Mouse (Mus musculus) cerebellum, postnatal 36 days (tissue): ENCODE measurements around the gene Unc13b.
A peak's percentile ranks its signal among the peaks of the same experiment; 100 is the strongest.
"Not testable (repeated sequence)": the region's sequence is repeated elsewhere in the genome, so short reads cannot be mapped to it uniquely, and the experiment has no call there.

Experiments used
- DNase-seq, 2 experiments: peaks; one replicate each; pipeline ENCODE4 v3.0.0; 2021 to 2022; ENCODE audit warnings: mixed read lengths in 2 of 2

The Unc13b gene

DNA sequence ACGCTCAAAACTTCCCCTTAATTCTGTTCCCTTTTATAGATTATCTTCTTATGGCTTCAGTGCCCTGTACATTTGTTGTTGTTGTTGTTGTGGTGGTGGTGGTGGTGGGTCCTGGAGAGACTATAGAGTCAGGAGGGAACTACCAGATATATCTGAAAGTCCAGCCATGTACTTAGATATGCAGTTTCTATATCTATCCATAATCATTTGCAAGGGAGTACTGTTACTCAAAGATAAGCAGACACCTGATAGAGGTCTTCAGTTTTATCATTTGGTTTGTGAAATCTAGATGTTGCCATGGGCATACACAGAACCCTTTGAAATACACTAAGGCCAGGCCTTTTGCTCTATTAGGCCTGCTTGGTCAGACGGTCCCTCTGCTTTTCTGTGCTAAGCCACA is 55.8 kb downstream of the Unc13b start:
- DNase-seq: no peak

DNA sequence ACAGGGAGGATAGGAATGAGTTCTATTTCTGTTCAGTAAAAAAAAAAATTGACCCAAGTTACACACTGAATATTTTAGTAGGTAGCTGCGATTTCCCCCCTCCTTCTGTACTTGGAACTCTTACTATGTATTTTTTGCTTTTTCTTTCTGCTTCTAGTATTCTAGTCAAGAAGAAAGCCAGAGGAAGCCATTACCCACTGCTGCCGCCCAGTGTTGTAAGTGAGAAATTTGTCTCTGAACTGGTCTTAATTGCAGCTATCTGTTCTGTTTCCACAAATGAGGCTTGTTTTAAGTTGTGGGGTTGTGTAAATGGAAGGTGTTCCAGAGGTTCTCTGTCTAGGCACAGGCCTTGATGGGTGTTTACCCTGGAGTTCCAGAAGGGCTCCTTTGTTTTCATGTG is 56.2 kb downstream of the Unc13b start:
- peak; percentile 43 to 54 for DNase-seq

DNA sequence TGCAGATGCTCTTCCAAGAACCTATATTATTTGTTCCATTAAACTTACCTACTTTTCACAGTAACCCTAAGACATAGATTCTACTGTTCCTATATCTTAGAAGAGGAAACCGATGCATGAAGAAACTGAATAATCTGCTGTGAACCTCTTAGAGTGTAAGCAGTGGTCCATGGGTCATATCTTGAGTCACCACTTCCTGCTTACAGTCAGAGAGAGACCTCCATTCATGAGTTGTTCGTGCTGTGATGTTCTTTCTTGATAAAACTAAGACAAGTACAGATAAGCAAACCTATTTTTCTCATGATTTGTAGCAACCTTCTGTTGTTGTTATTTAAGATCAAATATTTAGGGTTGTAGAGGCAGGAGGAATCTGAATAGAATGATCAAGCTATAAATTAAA is 57.5 kb downstream of the Unc13b start:
- no peak for DNase-seq

DNA sequence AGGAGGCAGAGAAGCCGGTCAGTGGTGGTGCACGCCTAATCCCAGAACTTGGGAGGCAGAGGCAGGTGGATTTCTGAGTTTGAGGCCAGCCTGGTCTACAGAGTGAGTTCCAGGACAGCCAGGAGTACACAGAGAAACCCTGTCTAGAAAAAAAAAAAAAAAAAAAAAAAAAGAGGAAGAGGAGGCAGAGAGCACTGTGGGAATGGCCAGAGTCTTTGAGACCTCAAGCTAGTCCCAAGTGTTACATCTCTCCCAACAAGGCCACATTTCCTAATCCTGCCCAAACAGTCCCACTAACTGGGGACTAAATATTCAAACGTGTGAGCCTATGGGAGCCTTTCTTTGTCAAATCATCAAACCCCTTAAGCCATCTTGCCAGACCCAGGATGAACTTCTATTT is 71.0 kb downstream of the Unc13b start:
- DNase-seq: no peak

DNA sequence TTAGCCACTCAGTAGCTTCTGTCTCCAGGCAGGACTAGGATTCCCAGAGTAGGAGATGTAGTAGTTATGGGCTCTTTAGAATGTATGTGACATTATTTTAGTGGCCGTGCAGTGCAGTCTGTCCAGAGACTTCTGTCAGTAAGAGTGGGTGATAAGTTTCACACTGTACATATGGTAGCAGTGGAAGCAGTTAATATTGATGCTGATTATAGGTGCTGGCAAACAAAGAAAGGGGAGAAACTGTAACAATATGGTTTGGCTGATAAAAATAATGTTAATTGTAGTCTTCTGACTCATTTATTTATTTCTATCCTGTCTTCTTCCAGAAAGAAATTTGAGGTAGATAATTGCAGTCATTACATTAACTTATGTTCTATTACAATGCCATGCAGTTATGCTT is 83.9 kb downstream of the Unc13b start:
- no peak for DNase-seq

DNA sequence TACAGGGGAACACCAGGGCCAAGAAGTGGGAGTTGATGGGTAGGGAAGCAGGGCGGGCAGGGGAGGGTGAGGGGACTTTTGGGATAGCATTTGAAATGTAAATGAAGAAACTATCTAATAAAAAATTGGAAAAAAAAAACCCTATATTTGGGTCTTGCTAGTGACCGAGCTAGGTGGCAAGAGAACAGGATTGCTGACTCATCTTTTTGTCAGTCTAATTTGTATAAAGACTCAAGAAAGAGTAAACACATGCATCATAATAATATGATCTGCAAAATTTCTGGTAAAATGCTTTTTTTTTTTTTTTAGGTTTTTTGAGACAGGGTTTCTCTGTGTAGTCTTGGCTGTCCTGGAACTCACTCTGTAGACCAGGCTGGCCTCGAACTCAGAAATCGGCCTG is 93.7 kb downstream of the Unc13b start:
- DNase-seq: not testable (repeated sequence)

DNA sequence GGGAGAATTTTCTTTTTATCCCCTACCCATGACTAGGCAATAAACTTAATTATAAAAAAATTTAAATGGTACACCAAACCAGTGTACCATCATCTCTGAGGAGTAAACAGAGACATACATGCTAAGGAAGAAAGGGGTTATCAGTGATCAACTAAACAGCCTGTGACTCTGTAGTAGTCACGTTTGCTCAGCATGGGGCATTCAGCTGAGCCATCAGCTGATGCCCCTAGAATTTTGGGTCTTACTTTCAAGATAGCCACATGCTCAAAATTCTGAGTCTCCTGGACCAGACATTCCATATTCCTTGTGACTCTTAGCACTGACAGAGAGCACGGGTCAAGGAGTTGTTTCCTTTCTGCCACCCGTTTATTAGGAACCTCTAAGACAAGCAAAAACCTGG is 101.3 kb downstream of the Unc13b start:
- DNase-seq: no peak

DNA sequence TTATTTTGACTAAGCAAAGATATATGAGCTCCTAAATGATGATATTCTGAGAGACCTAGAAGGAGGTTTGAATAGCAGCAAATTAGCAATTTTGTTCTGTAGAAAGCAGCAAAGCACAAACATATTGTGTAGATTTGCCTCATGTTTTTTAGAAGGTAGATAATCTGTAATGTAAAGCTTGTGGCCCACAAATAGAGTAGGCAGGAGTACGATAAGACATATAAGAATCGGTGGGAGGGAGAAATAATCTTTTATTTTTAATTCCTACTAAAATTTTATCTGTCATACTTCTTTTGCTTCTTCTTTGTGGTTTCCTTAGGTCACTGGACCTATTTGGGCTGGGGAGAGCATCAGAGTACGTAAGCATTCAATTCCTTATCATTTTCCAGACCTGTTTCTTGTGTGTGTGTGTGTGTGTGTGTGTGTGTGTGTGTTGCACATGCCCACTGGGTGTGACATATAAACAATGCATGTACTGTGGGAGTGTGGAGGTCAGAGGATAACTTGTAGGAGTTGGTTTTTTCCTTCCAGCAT is 102.4 kb downstream of the Unc13b start:
- no peak for DNase-seq

DNA sequence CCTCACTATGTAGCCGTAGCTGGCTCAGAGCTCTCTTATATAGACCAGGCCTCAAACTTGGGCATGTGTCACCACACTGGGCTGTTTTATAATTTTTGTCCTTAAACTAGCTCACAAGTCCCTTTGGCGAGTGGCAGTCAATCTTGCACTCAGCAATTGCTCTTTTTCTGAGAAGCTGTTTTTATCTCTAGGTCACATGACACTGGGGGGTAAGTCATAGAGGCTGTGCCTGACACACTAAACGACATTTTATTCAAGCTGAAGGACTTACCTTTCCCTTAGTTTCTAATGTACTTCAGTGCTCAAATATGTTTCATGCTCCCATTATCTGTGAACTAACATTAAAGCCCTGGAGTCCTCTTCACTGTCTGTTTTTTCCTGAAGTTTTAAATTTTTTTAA is 104.5 kb downstream of the Unc13b start:
- DNase-seq: no peak

DNA sequence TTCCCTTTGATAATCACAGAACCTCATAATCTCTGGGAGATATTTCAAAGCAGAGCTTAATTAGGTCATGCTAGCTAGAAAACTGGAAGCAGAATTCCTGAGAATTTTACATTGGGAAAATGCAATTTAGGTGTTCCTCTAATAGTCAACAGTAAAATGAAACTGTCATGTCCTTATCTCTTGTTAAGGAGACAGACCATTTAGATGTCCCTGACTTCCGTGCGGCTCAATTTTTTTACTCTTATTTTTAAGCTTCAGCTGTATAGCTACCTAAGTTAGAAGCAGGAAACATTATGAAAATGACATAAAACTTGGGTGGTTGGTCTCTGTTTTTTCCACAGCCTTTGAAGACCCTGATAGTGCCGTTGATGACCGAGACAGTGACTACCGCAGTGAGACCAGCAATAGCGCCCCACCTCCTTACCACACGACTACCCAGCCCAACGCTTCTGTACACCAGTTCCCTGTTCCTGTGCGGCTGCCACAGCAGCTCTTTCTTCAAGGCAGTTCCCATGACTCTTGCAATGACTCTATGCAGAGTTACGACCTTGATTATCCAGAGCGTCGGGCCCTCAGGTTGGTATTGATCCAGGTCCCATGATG is 106.8 kb downstream of the Unc13b start:
- DNase-seq: no peak

DNA sequence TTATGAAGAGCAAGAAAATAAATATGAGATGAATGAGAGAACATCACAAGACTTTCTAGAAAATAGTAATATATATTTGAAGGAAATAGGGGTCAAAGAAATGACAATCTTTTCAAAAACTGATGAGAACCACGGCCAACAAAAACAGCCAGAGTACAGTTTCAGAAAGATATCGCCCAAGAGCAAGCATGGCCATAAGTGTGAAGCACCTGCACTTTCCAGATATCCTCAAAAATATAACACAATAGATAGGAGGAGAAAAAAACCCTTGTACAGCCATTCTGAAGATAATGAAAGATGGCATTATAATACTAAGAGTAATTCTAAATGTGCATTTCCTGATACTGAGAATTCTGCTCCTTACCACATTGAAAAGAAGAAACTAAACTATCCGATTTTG is 111.3 kb downstream of the Unc13b start:
- DNase-seq: no peak

DNA sequence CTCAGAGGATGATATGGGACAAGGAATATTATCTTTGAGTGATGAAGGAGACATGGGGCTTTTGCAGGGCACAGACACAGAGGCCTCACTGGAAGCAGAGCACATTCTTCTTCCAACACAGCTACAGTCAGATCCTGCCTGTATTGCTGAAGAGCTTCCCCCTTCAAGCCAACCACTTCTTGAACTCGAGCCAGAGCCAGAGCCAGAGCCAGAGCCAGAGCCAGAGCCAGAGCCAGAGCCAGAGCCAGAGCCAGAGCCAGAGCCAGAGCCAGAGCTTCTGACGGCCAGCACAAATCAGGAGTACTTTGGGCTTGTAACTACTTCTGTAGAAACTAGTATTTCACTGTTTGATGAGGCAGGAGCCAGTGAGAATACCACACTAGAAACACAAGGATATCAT is 118.4 kb downstream of the Unc13b start:
- peak; percentile 3 to 9 for DNase-seq

DNA sequence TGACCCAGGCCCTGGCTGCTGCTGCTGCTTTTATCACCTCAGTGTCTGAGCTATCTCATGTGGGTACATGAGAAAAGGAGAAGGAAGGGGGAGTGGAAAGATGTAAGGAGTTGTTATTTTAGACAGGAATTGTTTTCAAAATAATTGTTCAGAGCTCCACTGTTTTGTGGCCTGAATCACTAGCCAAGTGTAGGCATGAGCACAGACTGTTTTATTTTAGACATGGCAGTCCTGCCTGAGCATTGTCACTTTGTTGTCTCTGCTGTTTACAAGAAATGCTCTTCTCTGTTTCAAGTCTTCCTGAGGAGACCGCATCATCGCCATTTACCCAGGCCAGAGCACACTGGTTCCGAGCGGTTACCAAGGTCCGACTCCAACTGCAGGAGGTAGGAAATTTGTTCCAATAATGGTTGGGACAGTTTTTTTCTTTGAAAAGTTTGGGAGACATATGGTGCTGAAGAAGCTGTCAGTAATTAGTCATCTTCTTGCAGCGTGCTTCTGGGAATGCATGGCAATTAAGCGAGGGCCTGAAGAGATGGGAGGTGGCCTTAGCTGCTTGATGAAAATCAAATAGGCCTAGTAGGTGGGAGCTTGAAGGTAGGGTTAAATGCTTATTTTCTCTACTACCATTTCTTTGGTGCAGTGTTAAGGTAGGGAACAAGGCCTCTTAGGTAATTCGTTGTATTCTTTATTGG is 123.9 kb downstream of the Unc13b start:
- no peak for DNase-seq

DNA sequence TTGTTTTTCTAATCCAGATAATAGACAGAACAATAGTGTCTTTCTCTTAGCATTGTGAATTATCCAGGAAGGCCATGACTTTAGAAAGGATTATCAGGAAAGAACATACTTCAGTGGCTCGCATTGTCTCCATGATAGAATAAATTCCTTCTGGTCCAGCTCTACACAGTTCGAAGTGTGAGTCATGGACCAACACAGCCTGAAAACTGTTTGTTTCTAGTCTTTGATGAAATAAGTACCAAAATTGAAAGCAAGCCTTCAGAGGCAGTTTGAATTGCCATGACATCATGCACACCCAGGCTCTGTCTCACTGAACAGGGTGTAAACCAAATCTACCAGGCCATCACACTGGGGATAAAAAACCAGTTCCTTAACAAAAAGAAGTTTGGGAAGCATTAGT is 128.7 kb downstream of the Unc13b start:
- DNase-seq: no peak

DNA sequence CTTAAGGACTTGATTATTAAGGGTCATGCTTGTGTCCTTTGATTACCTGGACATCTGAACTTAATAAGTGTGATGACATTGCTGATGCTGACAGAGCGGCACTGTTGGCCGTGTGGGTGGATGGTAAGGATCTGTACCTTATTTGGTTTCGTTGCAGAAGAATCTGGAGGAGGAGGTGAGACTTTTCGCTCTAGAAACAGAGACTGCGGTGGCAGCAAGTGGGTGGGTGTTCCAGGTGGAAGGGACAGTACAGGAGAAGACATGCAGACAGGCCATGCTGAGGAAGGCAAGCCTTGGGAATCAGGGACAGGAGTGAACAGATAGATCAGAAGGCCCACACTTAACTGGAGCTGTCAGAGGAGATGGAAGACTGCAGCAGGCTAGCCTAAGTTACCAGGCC is 130.6 kb downstream of the Unc13b start:
- no peak for DNase-seq

DNA sequence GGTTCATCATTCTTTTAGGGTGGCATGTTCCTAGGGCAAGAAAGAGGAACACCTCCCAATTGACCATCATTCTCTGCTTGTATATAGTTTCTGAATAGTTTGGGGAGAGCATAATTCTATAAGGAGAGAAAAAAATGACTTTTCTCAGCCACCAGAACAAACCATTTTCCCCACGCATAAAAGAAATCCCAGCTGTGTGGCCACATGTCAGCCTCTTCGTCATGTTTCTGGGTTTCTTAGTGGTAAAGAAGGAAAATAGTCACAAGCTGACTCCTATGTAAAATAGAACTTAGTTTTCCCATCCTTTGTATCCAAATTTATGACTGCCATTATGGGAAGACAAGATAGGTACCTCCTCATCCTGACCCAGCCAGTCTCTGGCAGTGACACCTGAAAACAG is 146.2 kb downstream of the Unc13b start:
- DNase-seq: no peak

DNA sequence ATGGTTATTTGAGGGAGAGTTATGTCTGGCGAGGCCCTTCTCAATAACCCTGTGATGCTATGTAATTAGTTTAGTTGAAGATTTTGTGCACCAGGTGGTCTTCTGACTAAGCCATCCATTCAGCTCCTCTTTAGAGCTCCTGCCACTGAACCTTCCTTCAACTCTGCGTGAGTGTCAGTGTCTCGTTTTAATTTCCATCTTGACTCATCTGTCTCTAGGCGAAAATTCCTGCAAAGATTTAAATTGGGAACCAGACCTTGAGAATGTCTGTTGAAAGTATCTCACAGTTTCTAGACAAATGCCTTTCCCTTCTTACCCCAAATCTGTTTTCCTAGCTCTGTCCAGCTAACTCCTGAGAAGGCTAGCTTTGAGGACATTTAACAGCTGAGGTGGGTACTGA is 146.8 kb downstream of the Unc13b start:
- no peak for DNase-seq

DNA sequence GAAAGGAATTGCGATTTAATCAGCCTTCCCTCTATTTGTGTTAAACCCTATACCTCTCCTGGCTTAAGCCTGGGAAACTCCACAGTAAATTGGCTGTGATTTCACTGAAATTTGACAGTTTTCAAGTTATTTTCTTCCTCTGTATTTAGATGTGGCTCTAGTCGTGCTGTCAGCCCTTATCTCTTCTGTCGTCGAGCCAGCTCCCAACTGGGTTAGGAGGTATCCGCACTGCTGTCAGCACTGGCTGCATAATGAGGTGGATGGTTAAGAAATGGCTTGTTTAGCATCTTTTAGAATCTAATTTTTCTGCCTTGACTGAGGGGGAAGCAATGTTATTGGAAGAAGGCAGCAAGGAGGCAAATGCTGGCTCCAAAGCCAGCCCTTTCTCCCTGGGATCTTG is 148.2 kb downstream of the Unc13b start:
- DNase-seq: no peak

DNA sequence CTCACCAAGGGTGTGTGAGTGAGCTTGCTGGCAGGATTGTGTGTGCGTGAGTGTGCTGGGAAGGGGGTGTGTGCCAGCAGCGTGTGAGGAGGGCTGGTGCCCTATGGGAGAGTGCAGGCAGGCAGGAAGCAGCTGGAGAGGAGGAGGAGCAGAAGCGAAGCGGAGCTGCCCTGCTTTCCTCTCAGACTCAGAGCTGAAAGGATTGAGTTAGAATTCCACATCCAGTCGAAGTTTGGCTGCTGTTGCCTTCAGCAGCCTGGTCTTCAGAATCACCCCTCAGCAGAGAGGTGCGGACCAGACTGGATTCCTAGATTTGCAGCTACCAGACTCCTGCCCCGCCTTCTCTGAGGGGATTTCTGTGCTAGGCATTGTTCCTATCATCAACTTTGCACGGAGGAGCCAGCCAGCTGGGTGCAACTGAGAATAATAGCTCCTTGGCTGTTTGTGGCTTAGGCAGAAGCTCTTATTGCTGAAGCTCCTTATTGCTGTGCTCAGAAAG is 150.4 kb downstream of the Unc13b start:
- no peak for DNase-seq

DNA sequence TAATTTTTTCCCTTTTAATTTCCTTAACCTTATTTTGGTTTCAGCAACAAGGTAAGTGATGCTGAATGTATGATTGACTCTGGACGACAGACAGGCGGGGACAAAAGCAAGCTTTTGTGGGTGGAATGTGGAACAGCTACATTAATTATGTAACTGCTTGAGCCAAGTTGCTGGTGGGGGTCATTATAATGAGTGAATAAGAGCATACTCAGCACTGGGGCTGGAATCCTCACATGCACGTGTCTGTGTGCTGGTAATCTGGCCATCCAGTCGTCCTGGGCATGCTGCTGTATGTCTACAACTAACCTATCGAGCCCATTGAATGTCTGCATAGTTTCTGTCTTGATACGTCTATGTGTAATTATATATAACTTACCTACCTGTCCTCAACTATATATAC is 150.9 kb downstream of the Unc13b start:
- no peak for DNase-seq

DNA sequence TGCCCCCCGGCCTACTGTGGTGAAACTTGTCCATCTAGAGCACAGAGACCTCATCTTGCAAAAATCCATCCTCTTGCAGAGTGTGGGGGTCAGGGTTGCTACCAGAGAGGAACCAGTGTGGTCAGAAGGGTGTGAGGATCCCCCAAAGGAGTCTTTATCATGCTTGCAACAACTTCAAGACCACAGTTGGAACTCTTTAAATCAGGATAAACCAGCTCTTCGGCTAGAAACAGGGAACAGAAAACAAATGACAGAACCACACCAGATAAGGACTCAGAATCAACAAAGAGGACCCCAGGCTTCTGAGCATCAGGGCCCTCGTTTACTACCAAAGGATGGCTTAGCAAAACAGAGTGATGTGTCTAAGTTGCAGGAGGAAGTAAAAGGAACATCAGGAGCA is 157.7 kb downstream of the Unc13b start:
- DNase-seq: no peak

DNA sequence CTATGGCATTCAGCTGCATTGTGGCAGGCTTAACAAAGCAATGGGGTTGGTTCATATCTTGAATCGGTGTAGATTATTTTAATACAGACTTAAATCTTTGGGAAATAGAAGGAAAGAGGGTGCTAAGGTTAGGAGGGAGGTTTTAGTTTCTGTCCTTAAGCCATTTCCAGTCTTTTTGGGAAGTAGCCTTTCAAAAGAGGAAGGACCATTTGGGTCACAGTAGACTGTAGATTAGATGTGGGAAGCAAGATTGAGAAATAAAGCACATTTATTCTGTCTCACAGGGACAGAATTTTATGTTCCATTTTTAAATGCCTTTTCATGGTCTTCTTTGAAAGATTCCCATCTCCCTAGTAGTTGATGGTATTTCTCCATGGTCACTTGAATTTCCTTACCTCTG is 159.2 kb downstream of the Unc13b start:
- DNase-seq: no peak

DNA sequence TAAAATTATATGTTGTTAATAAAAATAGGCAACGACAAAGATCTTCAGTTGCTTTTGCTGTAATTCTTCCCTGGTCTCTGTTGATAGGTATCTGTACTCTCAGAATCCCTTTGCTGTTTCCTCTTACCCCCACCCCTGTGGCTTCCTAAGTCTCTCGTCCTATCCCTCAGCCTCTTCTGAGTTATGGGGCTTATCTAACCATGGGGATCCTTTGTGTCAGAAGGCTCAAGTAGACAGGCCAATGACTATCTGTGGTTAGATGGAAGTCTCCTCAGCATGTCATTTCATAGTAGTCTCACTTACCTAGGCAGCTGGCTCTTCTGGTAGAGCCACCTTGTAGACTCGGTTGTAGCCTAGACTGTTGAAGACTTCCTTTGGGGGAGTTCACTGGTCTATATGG is 173.1 kb downstream of the Unc13b start:
- no peak for DNase-seq

DNA sequence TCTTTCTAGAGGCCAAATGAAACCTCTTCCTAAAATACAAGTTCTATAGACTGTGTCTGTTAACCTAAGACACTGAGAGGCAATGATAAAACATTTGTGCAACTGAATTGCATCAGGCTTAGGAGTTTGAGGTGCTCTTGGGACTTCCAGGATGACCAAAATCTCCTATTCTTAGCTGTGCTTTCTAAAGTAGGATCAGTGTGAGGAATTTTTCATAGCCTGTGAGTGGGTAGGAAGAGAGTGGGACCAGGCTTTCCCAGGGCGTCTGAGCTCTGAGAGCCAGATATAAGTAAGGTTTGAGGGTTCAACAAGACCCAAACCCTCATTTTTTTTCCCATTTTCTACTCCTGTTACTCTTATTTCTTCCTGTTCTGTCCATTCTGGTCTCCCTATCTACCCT is 174.2 kb downstream of the Unc13b start:
- DNase-seq: no peak

DNA sequence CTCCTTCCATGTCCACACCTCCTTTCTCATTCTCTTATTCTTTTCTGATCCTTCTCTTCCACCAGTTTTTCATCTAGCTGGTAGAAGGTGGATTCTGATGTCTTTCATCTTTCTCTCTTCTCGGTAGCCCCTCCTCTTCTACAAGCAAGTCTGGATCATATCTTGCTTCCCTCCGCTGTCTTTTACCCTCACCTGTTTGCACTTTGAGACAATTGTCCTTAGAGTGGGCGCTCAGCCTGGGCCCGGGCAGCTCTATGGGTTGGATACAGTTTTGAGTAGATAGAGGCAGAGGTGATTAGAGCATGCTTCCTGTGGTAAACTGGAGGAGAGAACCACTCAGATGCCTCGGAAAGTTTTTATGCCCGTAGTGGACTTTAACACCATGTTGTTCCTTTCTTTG is 174.7 kb downstream of the Unc13b start:
- no peak for DNase-seq
